Mouse (Mus musculus) spleen, adult 2 months (tissue): ENCODE results near the gene Lgals8.

Experiments
- CTCF ChIP-seq: fragments of 200-500 bp; IDR thresholded peaks from 2 replicates; pipeline ENCODE4 v1.5.1; 2011; ENCODE audit warnings: mild to moderate bottlenecking, inconsistent platforms; ENCODE audit not compliant: insufficient read depth, insufficient read length, insufficient replicate concordance; ENCODE audit errors: extremely low read depth
- POLR2A ChIP-seq: fragments of 200-500 bp; IDR thresholded peaks from 2 replicates; pipeline ENCODE4 v1.6.1; 2011; ENCODE audit warnings: low read depth, low read length, inconsistent platforms

DNA sequence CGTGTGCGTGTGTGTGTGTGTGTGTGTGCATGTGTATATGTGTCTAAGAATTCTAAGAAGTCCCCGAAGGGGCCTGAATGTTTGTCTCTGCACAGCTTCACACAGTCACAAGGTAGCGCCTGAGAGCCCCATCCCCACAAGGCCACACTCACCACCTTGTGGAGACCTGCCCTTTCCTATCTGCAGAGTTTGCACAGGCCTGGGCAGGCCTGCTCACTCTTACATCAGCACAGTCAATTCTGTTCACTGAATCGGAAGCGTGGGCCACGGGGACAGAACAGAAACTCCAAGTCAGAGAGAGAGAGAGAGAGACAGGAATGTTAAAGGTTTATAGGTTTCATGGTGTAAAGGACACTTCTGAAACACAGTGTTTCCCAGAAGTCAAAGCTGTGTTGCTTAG is 20.9 kb upstream of the Lgals8 start:
- no peak for TF ChIP-seq CTCF
- TF ChIP-seq POLR2A = no peak
